Mouse (Mus musculus) intestine, embryonic 14.5 days (tissue): ENCODE results near the gene Samd15. TPM values are rescaled to one million over a fixed set of nuclear protein-coding genes. Genes with fewer than 3 reads are reported as not detected.
"Not testable (repeated sequence)": the region's sequence is repeated elsewhere in the genome, so short reads cannot be mapped to it uniquely, and the experiment has no call there.

Source experiments
- ATAC-seq: fragments of 200-750 bp; cut with Nextera tagmentation; replicated peaks from 2 replicates; pipeline ENCODE4 v1.8.0; 2017; ENCODE audit warnings: low read depth, moderate number of reproducible peaks, moderate TSS enrichment, moderate library complexity; ENCODE audit not compliant: low FRiP score, low TSS enrichment
- DNase-seq: peaks from one replicate; pipeline ENCODE4 v3.0.0-alpha.2; 2018; ENCODE audit warnings: low spot score
- H3K27ac ChIP-seq: fragments of 300-500 bp; sonication (generic); 2 replicates; pipeline ENCODE4 v1.5.1; 2014; ENCODE audit warnings: low read depth, mild to moderate bottlenecking, control low read depth
- H3K27me3 ChIP-seq: fragments of 300-500 bp; sonication (generic); replicated peaks from 2 replicates; pipeline ENCODE4 v1.6.1; 2014; ENCODE audit warnings: low read length, control low read depth; ENCODE audit not compliant: control insufficient read depth, insufficient read depth
- H3K36me3 ChIP-seq: fragments of 300-500 bp; sonication (generic); 2 replicates; pipeline ENCODE4 v1.6.1; 2014; ENCODE audit warnings: low read length, control low read depth; ENCODE audit not compliant: control insufficient read depth, insufficient read depth
- H3K4me1 ChIP-seq: fragments of 300-500 bp; sonication (generic); replicated peaks from 2 replicates; pipeline ENCODE4 v1.6.1; 2014; ENCODE audit warnings: low read length, control low read depth, mixed read lengths; ENCODE audit not compliant: control insufficient read depth, insufficient read depth
- H3K4me2 ChIP-seq: fragments of 300-500 bp; sonication (generic); 2 replicates; pipeline ENCODE4 v1.6.1; 2014; ENCODE audit warnings: low read length
- H3K4me3 ChIP-seq: fragments of 300-500 bp; sonication (generic); 2 replicates; pipeline ENCODE4 v1.5.1; 2014; ENCODE audit warnings: low read depth, low read length, control low read depth, mixed read lengths
- H3K9ac ChIP-seq: fragments of 300-500 bp; sonication (generic); 2 replicates; pipeline ENCODE4 v1.6.1; 2014; ENCODE audit warnings: mild to moderate bottlenecking, low read length
- H3K9me3 ChIP-seq: fragments of 300-500 bp; sonication (generic); 2 replicates; pipeline ENCODE4 v1.6.1; 2016; ENCODE audit warnings: low read length, control low read depth; ENCODE audit not compliant: control insufficient read depth
- WGBS: fragments of 180-500 bp; shearing (Covaris S2); extraction: QIAGEN DNeasy Blood & Tissue Kit; methylation state at CpG from one replicate; pipeline ENCODE4 v1.1.7; 2014; 5-methylcytosine and 5-hydroxymethylcytosine counted together
- polyA plus RNA-seq: library from polyadenylated mRNA; unstranded; fragments of >200 nt; fragmentation: Nextera tagmentation; extraction: Ambion mirVana; gene quantifications from 2 replicates; pipeline ENCODE4 v1.2.1, GENCODE M21; 2014

The Samd15 gene
- polyA plus RNA-seq = 1.1 and 1.4 TPM in 2 replicates

DNA sequence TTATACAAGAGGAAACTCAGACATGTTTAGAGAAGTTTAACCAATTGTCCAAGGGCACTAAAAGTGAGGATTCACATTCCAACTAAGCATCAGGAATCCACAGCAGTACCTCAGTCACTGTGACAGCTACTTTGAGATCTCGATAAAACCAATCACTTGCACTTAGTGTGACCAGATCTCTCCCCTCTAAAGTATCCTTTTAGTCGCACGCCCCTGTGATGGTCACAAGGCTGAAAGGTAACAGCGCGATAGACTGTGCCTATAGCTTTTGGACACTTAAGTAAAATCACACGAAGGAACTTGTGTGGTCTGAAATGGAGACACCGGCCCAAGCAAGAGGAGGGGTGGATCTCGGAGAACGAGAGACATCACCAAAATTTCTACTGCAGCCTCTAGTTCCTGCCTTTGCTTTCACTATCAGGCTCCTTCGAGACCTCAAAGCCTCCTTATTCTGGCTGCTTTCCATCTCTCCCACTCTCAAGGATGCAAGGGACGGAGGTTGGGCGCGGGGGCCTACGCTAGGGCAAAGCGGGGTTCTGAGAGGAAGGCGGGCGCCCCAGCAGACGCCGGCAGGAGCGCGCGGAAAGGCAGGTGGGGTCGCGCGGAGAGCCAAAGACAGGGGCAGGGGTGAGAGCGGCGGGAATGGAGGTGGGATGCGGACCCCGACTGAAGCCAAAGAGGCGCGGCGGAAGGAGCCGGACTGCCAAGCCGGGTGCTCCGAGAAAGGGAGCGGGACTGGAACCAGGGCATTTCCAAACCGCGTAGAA is at the start of gene Samd15:
Gene Samd15, plus strand, starts transcription at position 518 of the 767 bp plus-strand sequence.
- no peaks in the 10 kb centered on the region for H3K9me3 ChIP-seq
- H3K27me3 ChIP-seq = no peaks in the 10 kb centered on the region
- 1% methylated on average over 38 of the region's 38 CpGs for WGBS
- H3K4me3 ChIP-seq = peak within 1 kb of the TSS; percentile 76
- peak within 1 kb of the TSS; percentile 59 for H3K4me2 ChIP-seq
- peak within 1 kb of the TSS; percentile 77 for H3K27ac ChIP-seq
- H3K36me3 ChIP-seq = no peaks in the 10 kb centered on the region
- peak within 1 kb of the TSS; percentile 82 for H3K9ac ChIP-seq
- ATAC-seq = peak; percentile 33; the same call in 1 of the 2 replicates
- peak; percentile 80 for DNase-seq
- H3K4me1 ChIP-seq = peaks cover 6% of the 10 kb centered on the region

DNA sequence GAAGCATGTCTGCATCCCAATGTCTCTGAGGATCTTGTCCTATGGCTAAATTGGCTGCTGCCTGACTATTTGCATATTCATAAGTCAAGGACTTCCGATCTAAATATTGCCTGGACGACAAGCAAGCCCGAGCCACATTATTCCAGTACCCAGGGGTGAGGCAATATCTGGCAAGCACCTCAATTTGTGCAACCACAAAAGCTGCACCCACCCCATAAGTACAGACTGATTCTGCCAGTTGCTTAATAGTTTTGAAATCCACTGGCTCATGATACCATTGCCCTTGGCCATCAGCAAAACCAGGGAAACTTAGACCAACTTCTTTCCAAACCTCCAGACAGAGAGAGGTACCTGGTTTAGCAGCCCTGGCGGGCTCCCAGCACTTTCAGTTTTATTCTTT is 45.1 kb upstream of the Samd15 start:
- H3K9ac ChIP-seq, H3K4me3 ChIP-seq, H3K27me3 ChIP-seq, H3K36me3 ChIP-seq, H3K9me3 ChIP-seq, H3K4me1 ChIP-seq, H3K27ac ChIP-seq, DNase-seq, ATAC-seq, H3K4me2 ChIP-seq: not testable (repeated sequence)
- WGBS = 93% methylated on average over 4 of the region's 4 CpGs

DNA sequence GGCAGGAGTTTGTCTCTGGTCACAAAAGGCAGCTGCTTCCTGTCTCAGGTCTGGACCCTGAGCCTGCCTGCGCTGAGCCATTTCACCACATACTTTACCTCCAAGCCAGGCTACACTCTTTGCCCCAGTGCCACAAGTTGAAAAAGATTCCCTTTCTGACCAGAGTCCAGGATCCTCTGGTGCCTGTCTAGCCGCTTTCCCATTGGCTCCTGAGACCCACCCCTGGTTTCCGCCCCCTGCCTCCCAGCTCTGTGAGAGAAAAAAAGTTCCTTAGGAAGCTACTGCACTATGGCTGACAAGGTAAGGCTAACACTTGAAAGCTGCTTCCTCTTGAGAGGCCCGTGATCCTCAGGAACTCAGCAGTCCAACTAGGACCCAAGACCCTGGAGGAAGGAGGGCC is 42.2 kb upstream of the Samd15 start:
- Histone ChIP-seq H3K36me3 (no peaks in the 10 kb centered on the region), H3K4me3 (no peak overlapping the region), H3K4me1 (peaks cover 9% of the 10 kb centered on the region; the same call in 1 of the 2 replicates), H3K27me3 (no peaks in the 10 kb centered on the region), H3K9ac (no peak overlapping the region), H3K27ac (peak overlapping the region; percentile 16; the same call in 1 of the 2 replicates), H3K9me3 (no peaks in the 10 kb centered on the region), H3K4me2 (0 out of 2 replicates have a peak overlapping the region, but pooled peaks have one; percentile 18)
- 33% methylated on average over 4 of the region's 4 CpGs for whole genome bisulfite sequencing
- ATAC-seq (peak; percentile 79), DNase-seq (peak; percentile 63)

DNA sequence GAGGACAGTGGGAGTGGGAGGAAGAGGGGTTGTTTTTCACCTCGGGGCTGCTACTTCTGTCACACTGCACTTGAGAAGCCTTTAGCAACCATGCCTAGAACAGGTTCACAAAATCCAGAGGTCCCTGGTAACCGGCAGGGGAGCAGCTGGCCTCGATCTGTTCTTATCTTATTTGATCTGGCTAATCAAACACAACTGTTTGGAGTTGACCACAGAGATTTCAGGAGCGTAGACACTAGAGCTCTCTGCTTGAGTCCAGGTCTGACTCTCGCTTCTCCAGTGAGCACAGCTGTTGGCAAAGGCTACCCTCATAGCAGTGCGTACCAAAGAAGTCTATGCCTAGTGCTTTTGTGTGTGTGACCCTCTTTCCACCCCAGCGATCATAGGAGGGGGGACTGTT is 41.4 kb upstream of the Samd15 start:
- H3K4me2 ChIP-seq = no peak overlapping the region
- H3K27ac ChIP-seq = no peak overlapping the region
- H3K9ac ChIP-seq = no peak overlapping the region
- no peaks in the 10 kb centered on the region for H3K36me3 ChIP-seq
- no peaks in the 10 kb centered on the region for H3K27me3 ChIP-seq
- H3K4me3 ChIP-seq = no peak overlapping the region
- ATAC-seq = no peak
- peaks cover 9% of the 10 kb centered on the region; the same call in 1 of the 2 replicates for H3K4me1 ChIP-seq
- H3K9me3 ChIP-seq = no peaks in the 10 kb centered on the region
- 57% methylated on average over 7 of the region's 7 CpGs for WGBS
- DNase-seq = no peak

DNA sequence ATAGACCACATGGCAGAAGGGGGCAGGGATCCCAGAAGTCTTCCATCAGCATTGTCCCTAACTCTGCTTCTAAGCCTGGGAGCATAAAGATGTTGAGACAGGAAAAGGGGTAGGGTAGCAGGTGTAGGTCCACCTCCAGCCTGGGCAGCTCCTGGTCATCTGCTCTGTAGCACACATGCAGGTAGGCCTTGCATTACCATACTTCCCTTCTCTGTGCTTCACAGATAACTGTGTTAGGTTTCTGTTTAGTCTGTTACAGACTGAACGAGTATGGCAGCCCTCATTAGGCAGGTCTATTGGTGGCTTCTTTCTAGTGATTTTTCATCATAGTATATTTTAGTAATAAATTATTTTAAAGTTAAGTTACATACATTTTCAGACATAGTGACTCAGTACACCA is 39.2 kb upstream of the Samd15 start:
- H3K4me3 ChIP-seq = no peak overlapping the region
- no peak overlapping the region for H3K4me2 ChIP-seq
- no peaks in the 10 kb centered on the region for H3K36me3 ChIP-seq
- H3K4me1 ChIP-seq = peaks cover 9% of the 10 kb centered on the region; the same call in 1 of the 2 replicates
- WGBS = 78% methylated on average over 1 of the region's 1 CpGs
- no peak overlapping the region for H3K27ac ChIP-seq
- no peaks in the 10 kb centered on the region for H3K27me3 ChIP-seq
- no peaks in the 10 kb centered on the region for H3K9me3 ChIP-seq
- DNase-seq (no peak), ATAC-seq (no peak)
- H3K9ac ChIP-seq = no peak overlapping the region

DNA sequence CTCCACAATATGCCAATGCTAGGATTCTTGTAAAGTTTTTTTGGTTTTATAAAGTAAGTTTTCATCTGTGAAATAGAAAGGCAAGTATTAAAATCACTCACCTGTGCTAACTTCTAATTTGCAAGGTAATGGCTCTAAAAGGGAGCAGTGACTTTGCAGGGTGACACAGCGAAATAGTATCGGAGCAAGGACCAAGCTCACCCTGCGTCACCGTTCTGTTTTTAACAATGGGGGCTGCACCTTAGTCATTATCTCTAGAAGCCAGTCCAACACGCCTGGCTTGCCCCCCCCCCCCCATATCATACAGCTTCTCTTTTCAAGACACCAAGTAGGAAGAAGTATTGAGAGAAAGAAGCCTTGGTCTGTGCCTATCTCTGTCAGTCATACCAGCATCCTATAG is 38.7 kb upstream of the Samd15 start:
- no peak overlapping the region for H3K4me3 ChIP-seq
- DNase-seq = no peak
- H3K27me3 ChIP-seq = no peaks in the 10 kb centered on the region
- H3K4me1 ChIP-seq = peaks cover 9% of the 10 kb centered on the region; the same call in 1 of the 2 replicates
- 91% methylated on average over 5 of the region's 5 CpGs for WGBS
- no peak overlapping the region for H3K27ac ChIP-seq
- H3K4me2 ChIP-seq = no peak overlapping the region
- ATAC-seq = no peak
- no peaks in the 10 kb centered on the region for H3K36me3 ChIP-seq
- no peaks in the 10 kb centered on the region for H3K9me3 ChIP-seq
- H3K9ac ChIP-seq = no peak overlapping the region

DNA sequence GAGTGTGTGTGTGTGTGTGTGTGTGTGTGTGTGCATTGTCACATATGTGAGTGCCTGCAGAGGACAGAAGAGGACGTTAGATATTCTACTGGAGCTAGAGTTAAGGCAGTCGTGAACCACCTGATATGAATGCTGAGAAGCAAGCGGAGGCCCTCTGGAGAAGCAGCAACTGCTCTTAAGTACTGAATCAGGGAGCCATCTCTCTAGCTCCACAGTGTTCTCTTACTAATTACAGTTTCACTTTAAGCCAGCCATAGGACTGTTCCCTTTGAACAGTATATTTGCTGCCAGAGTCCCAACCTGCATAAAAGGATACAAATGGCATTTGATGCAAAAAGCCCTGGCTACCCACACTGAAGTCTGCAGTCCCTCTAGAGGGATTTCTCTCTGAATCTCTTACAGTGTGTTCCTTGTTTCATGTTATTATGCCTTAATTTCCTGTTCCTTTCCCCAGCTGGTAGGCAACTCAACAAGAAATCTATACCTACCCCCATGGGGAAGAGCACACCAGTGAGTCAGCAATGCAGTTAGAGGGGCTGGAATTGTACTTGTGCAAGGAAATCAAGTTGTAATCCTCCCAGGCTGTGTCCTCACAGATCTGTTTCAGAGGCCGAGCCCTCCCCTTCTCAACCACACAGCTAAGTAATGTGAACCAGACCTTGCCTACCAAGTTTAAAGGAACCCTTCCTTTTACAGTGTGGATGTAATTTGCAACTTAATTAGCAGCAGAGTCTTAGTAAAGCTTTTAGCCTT is 24.2 kb upstream of the Samd15 start:
- no peaks in the 10 kb centered on the region for H3K9me3 ChIP-seq
- no peaks in the 10 kb centered on the region for H3K27me3 ChIP-seq
- no peak overlapping the region for H3K27ac ChIP-seq
- H3K4me1 ChIP-seq = no peaks in the 10 kb centered on the region
- DNase-seq = no peak
- no peak overlapping the region for H3K4me2 ChIP-seq
- 83% methylated on average over 4 of the region's 4 CpGs for WGBS
- ATAC-seq = no peak
- H3K9ac ChIP-seq = no peak overlapping the region
- H3K4me3 ChIP-seq = no peak overlapping the region
- peaks cover 11% of the 10 kb centered on the region; the same call in 1 of the 2 replicates for H3K36me3 ChIP-seq

DNA sequence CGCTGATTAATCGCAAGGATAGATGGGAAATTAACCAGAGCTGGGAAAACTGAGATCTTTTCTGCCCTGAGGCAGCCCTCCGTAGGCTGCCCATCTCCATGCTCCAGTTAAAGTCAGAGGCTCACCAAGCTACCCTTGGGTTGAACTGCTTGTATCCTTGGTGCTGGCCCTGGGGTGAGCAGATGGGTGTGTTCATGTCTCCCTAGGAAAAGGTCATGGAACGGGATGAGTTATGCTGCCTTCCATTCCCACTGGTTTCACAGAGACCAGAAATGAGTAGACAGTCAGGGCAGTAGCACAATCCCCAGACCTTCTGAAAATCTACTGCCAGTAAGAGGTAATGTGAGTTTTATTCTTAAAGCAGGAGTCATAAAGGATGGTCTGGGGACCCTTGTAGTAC is 21.9 kb upstream of the Samd15 start:
- Histone ChIP-seq H3K4me2 (no peak overlapping the region), H3K27me3 (no peaks in the 10 kb centered on the region), H3K9ac (no peak overlapping the region), H3K9me3 (no peaks in the 10 kb centered on the region), H3K4me1 (no peaks in the 10 kb centered on the region), H3K36me3 (no peaks in the 10 kb centered on the region), H3K27ac (no peak overlapping the region), H3K4me3 (no peak overlapping the region)
- DNase-seq (no peak), ATAC-seq (no peak)
- WGBS = 96% methylated on average over 4 of the region's 4 CpGs
